Mouse (Mus musculus) left cerebral cortex, postnatal 14 days (tissue): ENCODE data around the gene Hoxc13. TPM values are rescaled to one million over a fixed set of nuclear protein-coding genes. Genes with fewer than 3 reads are reported as not detected.

Experiments used
- DNase-seq, 2 experiments: peaks; one replicate each; pipeline ENCODE4 v3.0.0; 2021 to 2022; ENCODE audit warnings: low spot score in 2 of 2, mixed read lengths in 1 of 2
- intact Hi-C: fragments of 180-260 bp; cut with DNase I; formaldehyde crosslinking; loops from one replicate; pipeline ENCODE4 v1.15.1; 2025
- total RNA-seq, 2 experiments: library from RNA; stranded (reverse); gene quantifications; 2 replicates each; pipeline ENCODE4 v1.2.3; 2021

Hoxc13 gene
- total RNA-seq, 2 experiments from 2014 or later = not detected

GRCm38 (mm10) chr15:102961728-102962127 is 40.8 kb downstream of the Hoxc13 start:
- intact Hi-C loops = loop anchor here (10.0 kb wide), 1 partner anchor 267 kb away; no protein-coding TSS in a partner anchor
- no peak for DNase-seq

GRCm38 (mm10) chr15:102962492-102962891 is 41.6 kb downstream of the Hoxc13 start:
- DNase-seq = no peak
- intact Hi-C loops = loop anchor here (10.0 kb wide), 1 partner anchor 268 kb away; no protein-coding TSS in a partner anchor

GRCm38 (mm10) chr15:102963259-102963658 is 42.4 kb downstream of the Hoxc13 start:
- intact Hi-C loops = loop anchor here (10.0 kb wide), 1 partner anchor 268 kb away; no protein-coding TSS in a partner anchor
- DNase-seq = no peak

- no peak for DNase-seq
- intact Hi-C loops = loop anchor here (10.0 kb wide), 1 partner anchor 269 kb away; no protein-coding TSS in a partner anchor
Measured at GRCm38 (mm10) chr15:102963671-102964640, 43.1 kb downstream of the Hoxc13 start.

- no peak for DNase-seq
- intact Hi-C loops = loop anchor here (10.0 kb wide), 1 partner anchor 270 kb away; no protein-coding TSS in a partner anchor
Measured at GRCm38 (mm10) chr15:102965003-102965891, 44.3 kb downstream of the Hoxc13 start.

GRCm38 (mm10) chr15:102965892-102966775 is 45.2 kb downstream of the Hoxc13 start:
- peak in 1 of 2 experiments; percentile 25 for DNase-seq
- intact Hi-C loops = loop anchor here (10.0 kb wide), 1 partner anchor 271 kb away; no protein-coding TSS in a partner anchor

GRCm38 (mm10) chr15:102966776-102967311 is 45.9 kb downstream of the Hoxc13 start, which contains the start of gene Hoxc10:
TSS of gene Hoxc10 (plus strand) at chr15:102966796.
- intact Hi-C loops = loop anchor here (10.0 kb wide), 1 partner anchor 272 kb away; no protein-coding TSS in a partner anchor
- no peak for DNase-seq

GRCm38 (mm10) chr15:102967312-102967510 is 46.3 kb downstream of the Hoxc13 start, which contains the start of gene Hoxc5:
TSS of gene Hoxc5 (plus strand) at chr15:102967443.
- intact Hi-C loops = loop anchor here (10.0 kb wide), 1 partner anchor 272 kb away; no protein-coding TSS in a partner anchor
- DNase-seq = no peak

- intact Hi-C loops = loop anchor here (10.0 kb wide), 1 partner anchor 273 kb away; no protein-coding TSS in a partner anchor
- DNase-seq = no peak
Measured at GRCm38 (mm10) chr15:102967511-102968397, 46.9 kb downstream of the Hoxc13 start.

GRCm38 (mm10) chr15:102969296-102969695 is 48.4 kb downstream of the Hoxc13 start:
- DNase-seq = no peak

GRCm38 (mm10) chr15:102970740-102971139 is 49.8 kb downstream of the Hoxc13 start:
- intact Hi-C loops = loop anchor here (5.0 kb wide), 1 partner anchor 208 kb away; no protein-coding TSS in a partner anchor
- no peak for DNase-seq

More at GRCm38 (mm10) chr15:102969296-102969695, 48.4 kb downstream of the Hoxc13 start:
- intact Hi-C loops = loop anchor here (10.0 kb wide), 1 partner anchor 274 kb away; no protein-coding TSS in a partner anchor

- intact Hi-C loops = loop anchor here (5.0 kb wide), 1 partner anchor 210 kb away; no protein-coding TSS in a partner anchor
- DNase-seq = no peak
Measured at GRCm38 (mm10) chr15:102972254-102972653, 51.4 kb downstream of the Hoxc13 start.

- no peak for DNase-seq
- intact Hi-C loops = loop anchor here (5.0 kb wide), 1 partner anchor 210 kb away; no protein-coding TSS in a partner anchor
Measured at GRCm38 (mm10) chr15:102972753-102973152, 51.9 kb downstream of the Hoxc13 start.

GRCm38 (mm10) chr15:102975034-102975433 is 54.1 kb downstream of the Hoxc13 start:
- DNase-seq = no peak
- intact Hi-C loops = no loop called here

- DNase-seq = no peak
- intact Hi-C loops = no loop called here
Measured at GRCm38 (mm10) chr15:102975688-102976111, 54.8 kb downstream of the Hoxc13 start.

- intact Hi-C loops = no loop called here
- DNase-seq = no peak
Measured at GRCm38 (mm10) chr15:102976171-102976570, 55.3 kb downstream of the Hoxc13 start, which contains the start of gene Hoxc9. TSS of gene Hoxc9 (plus strand) at chr15:102976439.
